Mouse (Mus musculus): Measurements from ENCODE around the gene Erc2. TPM values are rescaled to one million over a fixed set of nuclear protein-coding genes. Genes with fewer than 3 reads are reported as not detected.
A peak's percentile ranks its signal among the peaks of the same experiment; 100 is the strongest.

The Erc2 gene
- total RNA-seq, 2 experiments from 2014 or later = 225 to 256 TPM

DNA sequence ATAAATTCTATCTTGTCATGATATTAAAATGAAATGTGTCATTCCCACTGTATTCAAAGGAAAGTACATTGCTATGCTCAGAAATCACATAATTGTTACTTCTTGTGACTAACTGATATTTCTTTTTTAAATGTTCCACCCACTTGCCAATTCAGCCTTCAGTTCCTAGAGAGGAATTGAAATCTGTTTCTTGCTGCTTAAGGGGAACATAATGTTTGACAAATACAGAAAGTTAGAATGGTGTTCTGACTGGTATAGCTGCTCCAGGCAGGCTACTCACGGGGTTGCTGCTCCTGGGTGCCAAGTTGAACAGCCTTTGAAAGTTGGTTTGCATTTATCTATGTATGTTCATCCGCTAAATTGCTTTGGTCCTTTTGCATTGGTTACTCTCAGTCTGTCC, 270.2 kb downstream of the Erc2 start:
- DNase-seq (ENCODE audit: extremely low spot score in 1 of 2, low spot score in 1 of 2) = no peak

DNA sequence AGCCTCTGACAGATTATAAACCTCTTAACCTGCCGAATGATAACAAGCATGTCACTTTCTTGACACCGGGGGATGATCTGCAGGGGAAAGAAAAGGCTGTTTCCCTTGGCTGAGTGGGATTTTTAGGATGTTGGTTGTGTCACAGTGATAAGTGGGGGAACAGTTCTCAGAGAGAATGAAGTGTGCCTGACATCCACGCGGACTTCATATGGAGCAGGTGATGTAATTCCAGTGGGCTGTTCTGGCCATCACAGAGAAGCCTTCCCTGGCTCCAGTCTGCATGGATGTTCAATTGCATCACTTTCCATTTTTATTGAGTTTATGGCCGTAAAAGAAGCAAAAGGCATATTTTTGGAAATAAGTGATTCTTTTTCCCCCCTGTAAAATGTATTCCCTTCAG, 279.5 kb downstream of the Erc2 start:
- DNase-seq (ENCODE audit: extremely low spot score in 1 of 2, low spot score in 1 of 2) = no peak

DNA sequence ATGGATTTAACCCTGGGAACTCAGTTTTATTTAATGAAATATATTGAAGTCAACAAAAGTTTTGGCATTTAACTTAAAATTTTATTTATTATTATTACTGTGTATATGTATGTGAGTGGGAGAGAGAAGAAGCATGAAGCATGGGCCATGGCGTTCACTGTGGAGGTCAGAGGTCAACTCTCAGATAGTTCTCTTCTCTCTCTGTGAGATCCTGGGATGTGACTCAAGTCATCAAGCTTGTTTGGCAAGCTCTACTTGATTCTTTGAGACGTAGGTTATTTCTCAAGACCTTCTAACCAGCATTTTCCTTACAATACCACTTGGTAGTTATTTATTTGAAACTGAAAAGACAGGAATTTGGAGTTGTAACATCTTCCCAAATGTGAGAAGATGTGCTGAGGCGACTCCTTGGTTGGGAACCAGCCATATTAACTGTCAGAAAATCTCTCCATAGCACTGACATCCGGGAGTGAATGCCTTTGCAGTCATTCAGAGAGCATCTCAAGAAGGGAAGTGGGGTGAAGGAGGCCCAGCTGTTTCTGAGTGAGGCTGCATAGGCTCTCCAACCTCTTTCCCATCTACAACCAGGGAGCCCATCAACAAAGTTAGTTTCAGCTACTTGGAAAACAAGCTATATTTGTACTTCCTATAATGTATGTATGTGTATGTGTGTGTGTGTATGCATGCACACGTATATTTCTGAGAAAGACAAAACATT, 299.6 kb downstream of the Erc2 start:
- DNase-seq (ENCODE audit: extremely low spot score in 1 of 2, low spot score in 1 of 2) = no peak

DNA sequence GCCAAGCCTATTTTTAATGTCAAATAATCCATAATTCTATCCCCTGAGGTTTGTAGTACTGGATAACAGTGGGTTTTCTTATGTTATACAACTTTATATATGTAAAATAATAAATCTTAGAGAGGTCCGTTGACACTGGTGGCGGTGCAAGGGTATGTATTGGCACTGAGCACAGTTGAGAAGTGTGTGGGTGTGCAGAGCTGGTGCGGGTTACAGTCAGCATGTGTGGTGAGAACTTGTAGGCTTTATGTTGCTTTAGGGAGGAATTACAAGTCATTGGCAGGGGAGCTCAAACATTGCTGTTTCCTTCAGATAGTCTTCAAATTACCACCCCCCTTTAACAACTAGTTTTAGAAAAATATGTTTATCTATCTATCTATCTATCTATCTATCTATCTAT, 305.1 kb downstream of the Erc2 start:
- DNase-seq (ENCODE audit: extremely low spot score in 1 of 2, low spot score in 1 of 2) = no peak

DNA sequence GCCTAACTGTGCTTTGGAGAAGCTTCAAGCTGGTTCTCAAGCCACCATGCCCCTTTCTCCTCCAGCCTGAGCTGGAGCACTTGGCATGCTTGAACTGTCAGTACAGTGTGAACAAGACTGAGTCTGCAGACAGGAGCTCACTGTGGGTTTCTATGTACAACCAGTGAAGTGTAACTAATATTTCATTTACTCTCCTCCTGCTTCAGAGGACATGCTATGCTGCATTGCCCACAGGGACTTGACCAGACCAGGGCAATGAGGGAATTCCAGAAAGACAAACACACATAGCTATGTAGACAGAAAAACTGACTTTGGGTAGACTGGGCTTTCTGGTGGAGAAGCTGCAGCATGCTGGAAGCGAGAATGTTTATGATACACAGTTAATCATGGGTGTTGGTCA, 311.3 kb downstream of the Erc2 start:
- DNase-seq (ENCODE audit: extremely low spot score in 1 of 2, low spot score in 1 of 2) = no peak

DNA sequence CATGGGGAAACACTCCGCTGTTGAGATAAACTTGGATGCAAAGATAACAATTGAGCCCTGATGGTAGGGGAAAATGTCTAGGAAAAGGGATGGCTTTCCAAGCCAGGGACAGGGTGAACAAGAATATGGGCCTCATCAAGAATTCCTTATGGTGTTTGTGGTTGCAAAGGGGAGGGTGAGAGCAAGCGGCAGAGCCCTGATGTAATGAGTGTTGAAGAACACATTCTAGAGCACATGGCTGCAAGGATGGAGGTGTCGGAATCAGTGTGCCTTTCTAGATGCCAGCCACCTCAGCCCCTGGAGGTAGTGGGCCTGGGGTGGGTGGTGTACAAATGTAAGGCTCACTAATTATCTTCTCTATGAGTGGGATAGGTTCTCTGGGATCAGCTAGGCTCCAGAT, 313.5 kb downstream of the Erc2 start:
- DNase-seq (ENCODE audit: extremely low spot score in 1 of 2, low spot score in 1 of 2) = no peak

DNA sequence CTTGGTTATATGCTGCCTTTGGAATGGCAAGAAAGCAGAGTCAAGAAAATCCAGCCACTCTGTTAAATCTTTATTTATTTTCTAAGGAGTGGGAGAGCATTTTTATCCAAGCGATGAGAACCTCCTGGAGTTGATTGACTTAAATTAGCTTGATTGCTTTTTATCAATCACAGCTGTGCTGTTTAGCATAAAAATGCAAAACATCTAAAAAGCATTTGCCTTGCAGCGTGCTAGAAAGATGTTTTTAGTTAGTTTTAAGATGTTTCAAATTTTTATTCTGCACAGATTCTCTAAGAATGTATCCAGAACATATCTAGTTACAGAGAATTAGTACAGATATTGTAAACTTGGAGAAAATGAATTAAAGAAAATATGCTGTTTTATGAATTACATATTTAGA, 315.7 kb downstream of the Erc2 start:
- no peak for DNase-seq (ENCODE audit: extremely low spot score in 1 of 2, low spot score in 1 of 2)

DNA sequence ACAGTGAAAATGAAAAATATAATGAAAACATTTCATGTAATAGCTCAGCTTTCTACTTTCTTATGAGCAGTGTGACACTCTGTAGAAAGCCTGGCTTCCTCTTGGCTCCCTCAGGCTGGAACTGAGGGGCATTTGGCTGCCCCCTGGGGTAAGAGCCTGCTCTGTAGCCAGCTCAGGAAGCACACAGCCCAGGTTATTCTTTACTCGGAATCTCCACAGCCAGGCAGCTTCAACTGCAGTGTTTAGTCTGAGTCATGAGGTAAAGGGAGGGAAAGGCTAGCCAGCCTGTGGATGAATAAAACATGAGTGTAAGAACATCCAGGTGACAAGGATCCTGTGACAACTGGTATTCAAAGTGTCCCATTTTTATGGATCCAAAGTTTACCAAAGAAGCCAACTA, 323.0 kb downstream of the Erc2 start:
- no peak for DNase-seq (ENCODE audit: extremely low spot score in 1 of 2, low spot score in 1 of 2)

DNA sequence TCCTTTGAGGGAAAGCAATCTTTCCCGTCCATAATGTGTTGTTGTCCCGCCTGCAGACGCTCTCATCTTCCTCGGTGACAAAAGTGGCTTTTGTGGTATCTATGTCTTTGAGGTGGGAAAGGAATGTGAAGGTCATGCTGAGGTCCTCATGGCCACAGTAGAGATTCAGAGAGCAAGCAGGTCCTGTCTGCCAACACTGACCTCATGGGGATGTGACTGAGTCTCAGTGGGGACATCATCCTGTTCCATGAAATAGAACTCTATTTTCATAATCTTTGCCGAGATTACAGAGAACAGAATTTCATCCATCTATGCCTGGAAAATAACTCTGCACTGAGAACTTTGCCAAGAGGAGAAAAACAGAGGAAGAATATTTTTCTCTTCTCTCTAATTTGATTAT, 324.0 kb downstream of the Erc2 start:
- DNase-seq (ENCODE audit: extremely low spot score in 1 of 2, low spot score in 1 of 2) = no peak

DNA sequence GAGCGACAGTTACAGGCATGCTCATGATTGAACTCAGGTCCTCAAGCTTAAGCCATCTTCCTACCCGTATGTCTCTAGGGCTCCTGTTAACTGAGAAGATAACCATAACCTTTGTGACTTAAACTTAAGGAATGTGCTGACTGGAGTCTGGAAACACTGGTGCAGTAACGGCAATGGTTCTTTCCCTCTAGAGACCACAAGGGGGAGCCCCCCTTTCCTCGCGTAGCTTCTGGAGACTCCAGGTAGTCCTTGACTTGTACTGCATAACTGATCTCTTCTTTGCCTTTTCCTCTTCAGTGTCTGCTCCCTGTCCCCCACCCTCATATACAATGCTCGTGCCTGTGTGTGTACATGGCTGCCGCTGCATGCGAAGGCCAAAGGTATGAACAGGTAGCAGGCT, 326.2 kb downstream of the Erc2 start:
- no peak for DNase-seq (ENCODE audit: extremely low spot score in 1 of 2, low spot score in 1 of 2)

DNA sequence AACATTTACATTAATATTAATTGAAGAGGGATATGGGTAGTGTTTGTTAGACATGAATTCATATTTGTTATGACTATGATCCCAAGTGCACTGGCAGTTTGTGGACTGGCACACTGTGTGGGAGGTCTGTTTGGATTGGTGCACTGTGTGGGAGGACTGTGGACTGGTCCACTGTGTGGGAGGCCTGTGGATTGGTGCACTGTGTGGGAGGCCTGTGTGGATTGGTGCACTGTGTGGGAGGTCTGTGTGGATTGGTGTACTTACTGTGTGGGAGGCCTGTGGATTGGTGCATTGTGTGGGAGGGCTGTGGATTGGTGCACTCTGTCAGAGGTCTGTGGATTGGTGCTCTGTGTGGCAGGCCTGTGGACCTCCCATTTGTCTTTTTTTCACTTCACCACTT, 331.6 kb downstream of the Erc2 start:
- no peak for DNase-seq (ENCODE audit: extremely low spot score in 1 of 2, low spot score in 1 of 2)

DNA sequence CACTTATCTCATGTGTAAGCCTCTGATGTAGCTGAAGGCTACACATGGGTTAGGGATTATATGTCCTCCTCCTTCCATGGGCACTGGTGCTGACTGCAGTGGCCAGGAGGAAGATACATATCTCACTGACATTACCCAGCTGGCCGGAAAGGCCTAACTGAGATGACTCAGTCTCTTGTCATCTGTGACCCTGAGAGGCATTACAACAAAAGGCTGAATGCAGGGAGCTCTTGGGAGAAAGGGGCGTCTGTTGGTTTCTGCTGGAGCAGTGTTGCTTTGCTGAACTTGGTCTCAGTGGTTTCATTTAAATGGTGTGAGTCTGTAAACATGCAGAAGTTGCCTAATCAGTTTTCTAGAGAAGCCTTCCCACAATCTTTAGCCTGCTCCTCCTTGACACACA, 334.6 kb downstream of the Erc2 start:
- no peak for DNase-seq (ENCODE audit: extremely low spot score in 1 of 2, low spot score in 1 of 2)

DNA sequence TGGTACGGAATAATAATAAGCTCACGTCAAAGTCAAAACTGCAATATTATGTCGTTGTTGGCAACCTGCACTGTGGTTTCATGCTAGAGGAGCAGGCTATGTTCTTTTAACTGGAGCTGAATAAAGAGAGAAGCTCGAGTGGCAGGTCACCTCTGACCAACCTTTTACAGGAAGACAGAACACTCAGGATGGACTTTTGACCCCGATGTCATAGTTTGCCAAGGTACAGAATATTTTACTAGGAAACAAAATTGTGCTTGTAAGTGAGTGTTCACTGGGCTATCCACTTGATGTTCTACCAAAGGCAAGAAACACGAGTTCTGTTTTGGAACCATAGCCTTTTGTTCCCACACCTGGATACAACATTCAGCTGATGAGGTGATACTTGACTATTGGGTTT, 351.5 kb downstream of the Erc2 start:
- DNase-seq (ENCODE audit: extremely low spot score in 1 of 2, low spot score in 1 of 2) = no peak

DNA sequence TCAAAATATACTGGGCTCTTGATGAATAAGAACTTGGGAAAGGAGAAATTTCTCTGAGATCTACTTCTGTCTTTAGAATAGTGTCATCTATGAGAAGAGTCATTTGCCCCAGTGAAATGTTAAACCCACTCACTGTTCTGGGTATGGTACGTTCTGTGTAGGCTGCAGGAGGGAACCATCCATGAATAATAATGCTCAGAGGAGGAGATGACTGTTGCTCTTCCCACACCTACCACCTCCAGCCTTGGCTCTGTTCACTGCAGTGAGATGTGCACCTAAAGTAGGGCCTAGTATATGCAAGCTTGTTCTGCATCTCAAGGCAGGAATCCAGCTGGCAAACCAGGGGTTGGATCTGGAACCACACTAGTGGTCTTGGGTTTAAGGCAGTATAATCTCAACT, 353.4 kb downstream of the Erc2 start:
- no peak for DNase-seq (ENCODE audit: extremely low spot score in 1 of 2, low spot score in 1 of 2)

DNA sequence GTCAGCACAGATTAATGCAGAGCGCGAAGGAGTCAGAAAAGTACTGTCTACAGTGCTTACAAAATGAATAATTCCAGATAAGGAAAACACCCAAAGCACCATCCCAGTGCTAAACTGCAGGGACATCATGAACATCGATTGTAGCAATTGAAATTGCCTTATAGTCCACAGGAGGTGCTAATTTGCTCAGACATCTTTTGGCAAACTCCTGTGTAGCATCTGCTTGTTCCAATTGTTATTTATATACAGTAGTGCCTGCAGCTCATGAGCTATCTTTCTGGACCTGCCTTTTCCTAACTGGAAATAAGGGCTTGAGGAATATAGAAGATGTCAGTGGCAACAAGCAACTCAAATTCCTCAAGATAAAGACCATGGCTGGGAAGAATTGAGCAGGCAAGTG, 362.5 kb downstream of the Erc2 start:
- no peak for DNase-seq (ENCODE audit: extremely low spot score in 1 of 2, low spot score in 1 of 2)

DNA sequence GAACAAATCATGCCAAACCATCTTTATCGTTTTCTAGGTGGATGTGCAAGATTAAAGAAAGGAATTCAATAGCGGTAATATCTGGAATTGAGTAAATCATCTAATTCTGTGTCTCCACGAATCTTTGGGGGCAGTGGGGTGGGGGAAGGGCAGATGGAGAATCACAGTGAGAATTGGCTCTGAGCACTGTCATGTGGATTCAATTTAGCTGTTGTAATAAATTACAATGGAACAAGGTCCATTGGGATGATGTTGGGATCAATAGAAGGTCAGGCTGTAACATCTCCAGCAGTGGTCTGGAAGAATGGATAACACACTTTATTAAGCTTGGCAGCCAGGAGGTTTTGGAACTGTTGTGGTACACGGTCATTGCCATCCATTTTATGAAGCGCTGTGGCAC, 363.0 kb downstream of the Erc2 start:
- no peak for DNase-seq (ENCODE audit: extremely low spot score in 1 of 2, low spot score in 1 of 2)

DNA sequence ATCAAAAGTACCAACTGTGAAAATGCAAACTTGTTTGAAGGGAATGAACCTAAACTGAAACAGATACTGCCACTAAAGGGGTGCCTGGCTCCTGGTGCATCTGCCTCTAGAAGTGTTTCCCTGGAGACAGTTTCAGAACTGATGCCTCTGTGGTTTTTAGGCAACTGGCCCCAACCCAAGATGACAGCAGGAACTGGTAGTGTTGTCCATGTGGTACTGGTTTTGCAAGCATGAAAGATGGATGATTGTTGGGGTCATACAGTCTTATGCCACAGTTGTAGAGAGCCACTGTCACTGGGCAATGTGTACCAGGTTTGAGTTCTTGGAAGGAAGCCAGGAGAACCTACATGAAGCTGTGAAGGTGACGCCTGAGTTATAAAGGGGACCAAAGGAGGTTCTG, 365.2 kb downstream of the Erc2 start:
- peak in 1 of 2 experiments; percentile 33 for DNase-seq (ENCODE audit: extremely low spot score in 1 of 2, low spot score in 1 of 2)

DNA sequence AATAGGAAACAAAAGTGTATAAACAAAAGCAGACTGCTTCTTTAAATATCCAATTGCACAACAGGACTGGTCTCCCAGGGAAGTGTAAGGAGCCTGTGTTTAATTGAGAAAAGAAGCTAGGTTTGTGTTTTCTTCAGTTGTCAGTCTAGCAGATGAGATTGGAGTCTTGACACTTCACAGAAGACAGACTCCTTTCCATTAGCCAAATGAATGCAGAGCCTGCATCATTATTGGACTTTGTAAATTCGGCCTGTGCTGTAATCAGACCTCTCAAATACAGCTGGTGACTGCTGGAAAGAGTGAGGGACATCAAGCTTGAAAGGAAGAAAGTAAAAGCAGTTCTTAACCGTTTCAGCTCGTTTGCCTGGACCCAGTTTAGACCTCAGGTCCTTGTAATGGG, 376.3 kb downstream of the Erc2 start:
- DNase-seq (ENCODE audit: extremely low spot score in 1 of 2, low spot score in 1 of 2) = no peak

DNA sequence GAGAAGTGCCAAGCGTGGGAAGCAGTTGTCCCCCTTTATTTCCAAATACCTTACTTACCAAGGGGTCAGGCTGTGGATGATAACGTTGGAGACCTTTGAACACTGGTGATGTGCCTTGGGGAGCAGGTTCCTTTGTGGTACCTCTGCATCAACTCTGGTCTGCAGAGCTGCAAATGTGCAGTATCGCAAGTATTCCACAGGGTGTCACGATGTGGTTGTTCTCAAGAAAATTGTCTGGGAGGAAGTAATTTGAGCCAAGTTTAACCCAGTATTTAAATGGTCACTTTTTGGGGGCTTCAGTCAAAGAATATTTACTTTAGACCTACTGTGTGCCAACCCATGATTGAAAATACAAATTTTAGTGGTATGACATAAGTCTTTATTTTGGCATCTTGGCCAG, 381.8 kb downstream of the Erc2 start:
- no peak for DNase-seq (ENCODE audit: extremely low spot score in 1 of 2, low spot score in 1 of 2)

DNA sequence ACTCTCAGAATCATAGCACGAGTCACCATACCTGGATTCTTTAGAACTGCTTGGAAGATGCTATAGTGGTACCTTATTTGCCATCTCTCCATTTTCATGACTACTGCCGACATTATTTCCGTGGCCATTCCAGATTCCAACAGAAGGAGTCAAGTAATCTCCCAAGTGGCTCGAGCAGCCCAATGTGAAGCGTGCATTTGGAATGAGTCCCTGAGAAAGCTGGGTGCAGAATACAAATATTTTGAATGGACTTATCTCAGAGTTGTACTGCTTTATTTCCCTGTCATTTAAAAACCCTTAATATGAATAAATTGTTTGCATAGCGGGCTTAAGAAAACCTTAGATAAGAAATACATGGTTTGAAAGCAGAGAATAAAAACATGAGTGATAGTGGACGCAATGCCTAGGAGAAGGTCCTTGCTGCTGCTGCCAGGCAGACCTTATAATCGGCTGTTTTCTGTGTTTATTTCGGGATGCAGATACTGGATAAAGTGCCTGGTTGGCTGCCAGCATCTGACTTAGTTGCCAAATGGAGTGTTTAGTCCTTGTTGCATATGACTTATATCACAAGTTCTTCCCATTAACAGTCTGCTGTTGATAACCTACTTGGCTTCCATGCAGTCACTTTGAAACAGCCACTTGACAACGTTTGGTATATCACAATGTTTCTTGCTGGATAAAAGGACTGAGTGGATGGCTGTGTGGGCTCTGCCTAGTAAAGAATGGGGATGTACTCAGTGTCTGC, 388.5 kb downstream of the Erc2 start:
- DNase-seq (ENCODE audit: extremely low spot score in 1 of 2, low spot score in 1 of 2) = no peak

DNA sequence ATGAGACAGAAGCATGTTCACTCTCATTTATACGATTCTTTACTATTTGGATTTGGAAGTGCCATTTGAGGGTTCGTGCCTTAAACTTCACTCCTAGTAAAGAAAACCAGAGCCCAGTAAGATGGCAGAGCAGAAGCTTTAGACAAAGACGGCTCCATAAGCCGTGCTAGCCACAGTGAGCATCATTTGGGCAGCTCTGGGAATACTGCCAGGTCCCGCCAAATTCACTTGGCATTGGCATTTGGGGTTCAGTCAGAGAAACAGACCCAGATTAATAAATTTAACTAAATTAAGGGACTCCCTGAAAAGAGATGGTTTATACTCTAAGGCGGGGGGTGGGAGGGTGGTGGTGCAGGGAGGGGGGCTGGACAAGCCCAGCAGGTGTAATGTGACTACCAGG, 401.0 kb downstream of the Erc2 start:
- no peak for DNase-seq (ENCODE audit: extremely low spot score in 1 of 2, low spot score in 1 of 2)

DNA sequence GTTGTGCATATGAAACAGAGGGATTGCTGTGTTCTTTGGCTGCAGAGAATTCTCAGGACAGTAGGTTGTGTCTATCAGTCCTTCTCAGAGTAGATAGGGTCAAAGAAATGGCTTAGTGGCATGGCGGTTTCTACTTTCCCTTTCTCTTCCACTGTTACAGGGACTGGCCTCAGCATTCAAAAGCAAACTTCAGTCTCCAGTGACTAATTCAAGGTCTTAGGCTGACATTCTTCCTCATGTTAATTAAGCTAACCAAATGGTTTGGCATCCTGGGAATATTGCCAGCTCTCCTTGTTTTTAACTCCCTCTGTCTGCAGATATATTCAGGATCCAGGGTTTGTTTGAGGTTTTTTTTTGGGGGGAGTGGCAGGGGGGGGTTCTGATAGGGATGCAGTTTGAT, 408.6 kb downstream of the Erc2 start:
- DNase-seq (ENCODE audit: extremely low spot score in 1 of 2, low spot score in 1 of 2) = no peak

All from layer of hippocampus, postnatal 25 days (tissue).